In the genomic region with DNA sequence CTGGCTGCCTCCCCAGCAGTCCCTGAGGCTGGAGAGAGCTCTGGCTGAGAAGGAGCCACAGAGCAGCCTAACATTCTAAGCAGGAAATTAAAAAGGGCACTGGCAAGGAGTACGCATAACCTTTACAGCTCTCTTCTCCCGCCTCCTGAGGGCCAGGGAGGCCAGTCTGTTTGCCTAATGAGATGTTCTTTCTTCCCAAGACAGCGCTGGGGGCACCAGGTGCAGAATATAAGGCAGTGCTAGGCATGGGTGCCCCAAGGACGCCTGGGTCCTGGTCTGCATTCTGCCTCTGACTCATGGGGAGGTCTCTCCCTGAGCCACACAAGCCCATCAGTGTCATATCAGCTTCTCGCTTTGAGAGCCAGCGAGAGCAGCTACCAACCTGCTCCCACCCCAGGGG, we compare ENCODE assay signal across 12 mouse cellular contexts. TPM values are rescaled to one million over a fixed set of nuclear protein-coding genes. Genes with fewer than 3 reads are reported as not detected.
DNase-seq lines count a peak whose midpoint lies in the region; ATAC-seq lines count a peak whose summit lies in the region.
"Had no signal": no experiment of that assay in that cellular context is flagged by ENCODE, and none has a peak within 500 bp of the region (broad histone marks: within the 10 kb centered on the region; RNA-seq: fewer than 3 reads in every experiment).

No protein-coding gene starts in this region.

- no peak overlapping the region; the same call in 1 of the 2 replicates for H3K4me2 ChIP-seq in liver, embryonic 13.5 days
- no peak overlapping the region for H3K4me2 ChIP-seq in liver, embryonic 11.5 days
- H3K4me2 ChIP-seq in hindbrain, embryonic 13.5 days, result no peak overlapping the region
- H3K4me2 ChIP-seq in midbrain, embryonic 14.5 days (ENCODE audit: low read length), result peak overlapping the region; percentile 25; the same call in 1 of the 2 replicates
- H3K4me2 ChIP-seq: stomach, embryonic 15.5 days had no signal

- 0 out of 2 replicates have a peak overlapping the region, but pooled peaks have one; percentile 23 for H3K9ac ChIP-seq in liver, embryonic 13.5 days
- no peak overlapping the region for H3K9ac ChIP-seq in liver, embryonic 11.5 days (ENCODE audit: low read depth, low read length)
- H3K9ac ChIP-seq in hindbrain, embryonic 13.5 days, result peak overlapping the region; percentile 15; the same call in 1 of the 2 replicates
- no peak overlapping the region; the same call in 1 of the 2 replicates for H3K9ac ChIP-seq in midbrain, embryonic 14.5 days (replicated peaks; ENCODE audit: low read length)
- H3K9ac ChIP-seq: stomach, embryonic 15.5 days had no signal

- no peaks in the 10 kb centered on the region for H3K9me3 ChIP-seq in liver, embryonic 13.5 days (replicated peaks)
- H3K9me3 ChIP-seq in liver, embryonic 11.5 days (ENCODE audit: control insufficient read depth, low read length), result no peaks in the 10 kb centered on the region
- no peaks in the 10 kb centered on the region for H3K9me3 ChIP-seq in hindbrain, embryonic 13.5 days
- H3K9me3 ChIP-seq in midbrain, embryonic 14.5 days (ENCODE audit: control insufficient read depth, low read length), result no peaks in the 10 kb centered on the region
- H3K9me3 ChIP-seq: stomach, embryonic 15.5 days had no signal

- H3K36me3 ChIP-seq in liver, embryonic 13.5 days, result peaks cover 45% of the 10 kb centered on the region
- peaks cover 3% of the 10 kb centered on the region; the same call in 1 of the 2 replicates for H3K36me3 ChIP-seq in liver, embryonic 11.5 days (ENCODE audit: control insufficient read depth, insufficient read depth, low read length)
- no peaks in the 10 kb centered on the region for H3K36me3 ChIP-seq in hindbrain, embryonic 13.5 days
- no peaks in the 10 kb centered on the region for H3K36me3 ChIP-seq in midbrain, embryonic 14.5 days (ENCODE audit: control insufficient read depth, insufficient read depth, low read length)
- H3K36me3 ChIP-seq: stomach, embryonic 15.5 days had no signal

- 84% methylated on average over 6 of the region's 6 CpGs for WGBS in liver, embryonic 13.5 days (ENCODE audit: insufficient replicate concordance)
- 81% methylated on average over 6 of the region's 6 CpGs for WGBS in liver, embryonic 11.5 days
- 59% methylated on average over 6 of the region's 6 CpGs for WGBS in hindbrain, embryonic 13.5 days
- WGBS in midbrain, embryonic 14.5 days, result 60% methylated on average over 6 of the region's 6 CpGs

- H3K4me3 ChIP-seq in liver, embryonic 13.5 days (replicated peaks), result peak overlapping the region; percentile 6; the same call in 1 of the 2 replicates
- no peak overlapping the region for H3K4me3 ChIP-seq in liver, embryonic 11.5 days (ENCODE audit: low read depth, low read length)
- no peak overlapping the region for H3K4me3 ChIP-seq in hindbrain, embryonic 13.5 days
- H3K4me3 ChIP-seq in midbrain, embryonic 14.5 days (replicated peaks; ENCODE audit: low read depth, low read length), result no peak overlapping the region
- H3K4me3 ChIP-seq: stomach, embryonic 15.5 days had no signal

- ATAC-seq in liver, embryonic 13.5 days (ENCODE audit: low read depth), result no peak
- ATAC-seq in liver, embryonic 11.5 days (replicated peaks; ENCODE audit: low FRiP score), result no peak
- ATAC-seq in hindbrain, embryonic 13.5 days (ENCODE audit: low FRiP score), result no peak
- ATAC-seq in midbrain, embryonic 14.5 days (ENCODE audit: low FRiP score, low TSS enrichment), result no peak

- peaks cover 44% of the 10 kb centered on the region for H3K4me1 ChIP-seq in liver, embryonic 13.5 days (replicated peaks)
- H3K4me1 ChIP-seq in liver, embryonic 11.5 days (replicated peaks; ENCODE audit: control insufficient read depth, insufficient read depth, low read length), result peaks cover 6% of the 10 kb centered on the region; the same call in 1 of the 2 replicates
- peaks cover 25% of the 10 kb centered on the region for H3K4me1 ChIP-seq in hindbrain, embryonic 13.5 days (replicated peaks)
- peaks cover 13% of the 10 kb centered on the region; the same call in 1 of the 2 replicates for H3K4me1 ChIP-seq in midbrain, embryonic 14.5 days (ENCODE audit: control insufficient read depth, insufficient read depth, low read length)

- no peaks in the 10 kb centered on the region for H3K27me3 ChIP-seq in liver, embryonic 13.5 days
- no peaks in the 10 kb centered on the region for H3K27me3 ChIP-seq in liver, embryonic 11.5 days (replicated peaks; ENCODE audit: control insufficient read depth, insufficient read depth, low read length)
- H3K27me3 ChIP-seq in hindbrain, embryonic 13.5 days, result no peaks in the 10 kb centered on the region
- no peaks in the 10 kb centered on the region for H3K27me3 ChIP-seq in midbrain, embryonic 14.5 days (ENCODE audit: control insufficient read depth, insufficient read depth, low read length)
- H3K27me3 ChIP-seq: stomach, embryonic 15.5 days had no signal

- DNase-seq in heart, adult 11 months, result peak; percentile 70
- no peak for DNase-seq in heart, adult 18-20 months
- no peak for DNase-seq in liver, embryonic 13.5 days
- no peak for DNase-seq in liver, embryonic 11.5 days (ENCODE audit: low spot score)
- peak; percentile 4 for DNase-seq in midbrain, embryonic 14.5 days
- no peak for DNase-seq in gastrocnemius, postnatal 25 days
- DNase-seq: cerebellum, adult 9-10 months; heart, postnatal 4 days; kidney, adult 9 months; right cerebral cortex, postnatal 4 days had no signal

- H3K27ac ChIP-seq in liver, embryonic 13.5 days, result no peak overlapping the region
- no peak overlapping the region for H3K27ac ChIP-seq in liver, embryonic 11.5 days (ENCODE audit: low read depth, low read length)
- H3K27ac ChIP-seq in hindbrain, embryonic 13.5 days, result peak overlapping the region; percentile 48; the same call in 1 of the 2 replicates
- H3K27ac ChIP-seq in midbrain, embryonic 14.5 days (replicated peaks; ENCODE audit: low read depth, low read length), result peak overlapping the region; percentile 41; the same call in 1 of the 2 replicates
- H3K27ac ChIP-seq: stomach, embryonic 15.5 days had no signal

RNA-seq across cellular contexts. Expression of gene Kif18b, which starts 3.4 kb away (rescaled TPM):
- under 1 TPM in 1 of 2 experiments, not detected in 1; 0.25 TPM for total RNA-seq in heart, adult 18-20 months (2021)
- 9.0 and 9.3 TPM in 2 replicates for polyA plus RNA-seq in liver, embryonic 13.5 days (2015; fragmentation: Nextera tagmentation; extraction: Ambion mirVana)
- polyA plus RNA-seq in liver, embryonic 11.5 days (2014; fragmentation: Nextera tagmentation; extraction: Ambion mirVana), result 10.3 TPM in 2 replicates
- 2.4 and 2.6 TPM in 2 replicates for polyA plus RNA-seq in hindbrain, embryonic 13.5 days (2015; fragmentation: Nextera tagmentation; extraction: Ambion mirVana)
- 1.9 TPM in 2 replicates for polyA plus RNA-seq in midbrain, embryonic 14.5 days (2014; fragmentation: Nextera tagmentation; extraction: Ambion mirVana)
- total RNA-seq in gastrocnemius, postnatal 25 days (2021), result under 1 TPM; 0.26 to 0.67 TPM

RNA-seq across cellular contexts. Expression of gene Gfap, which starts 20.8 kb away (rescaled TPM):
- under 1 TPM; 0.10 to 0.15 TPM for total RNA-seq in heart, adult 18-20 months (2021)
- 7.2 and 7.7 TPM in 2 replicates for polyA plus RNA-seq in liver, embryonic 13.5 days (2015; fragmentation: Nextera tagmentation; extraction: Ambion mirVana)
- 2.4 and 2.8 TPM in 2 replicates for polyA plus RNA-seq in liver, embryonic 11.5 days (2014; fragmentation: Nextera tagmentation; extraction: Ambion mirVana)
- 0.12 and 0.18 TPM in 2 replicates for polyA plus RNA-seq in hindbrain, embryonic 13.5 days (2015; fragmentation: Nextera tagmentation; extraction: Ambion mirVana)
- 0.26 TPM in 1 of 2 replicates, not detected in the other for polyA plus RNA-seq in midbrain, embryonic 14.5 days (2014; fragmentation: Nextera tagmentation; extraction: Ambion mirVana)
- not detected for total RNA-seq in gastrocnemius, postnatal 25 days (2021)

RNA-seq across cellular contexts. Expression of gene C1ql1, which starts 25.0 kb away (rescaled TPM):
- not detected for total RNA-seq in heart, adult 18-20 months (2021)
- polyA plus RNA-seq in liver, embryonic 13.5 days (2015; fragmentation: Nextera tagmentation; extraction: Ambion mirVana), result 0.07 and 0.10 TPM in 2 replicates
- 0.78 and 1.1 TPM in 2 replicates for polyA plus RNA-seq in liver, embryonic 11.5 days (2014; fragmentation: Nextera tagmentation; extraction: Ambion mirVana)
- polyA plus RNA-seq in hindbrain, embryonic 13.5 days (2015; fragmentation: Nextera tagmentation; extraction: Ambion mirVana), result 5.2 and 5.7 TPM in 2 replicates
- 14.3 and 18.8 TPM in 2 replicates for polyA plus RNA-seq in midbrain, embryonic 14.5 days (2014; fragmentation: Nextera tagmentation; extraction: Ambion mirVana)
- under 1 TPM in 1 of 2 experiments, not detected in 1; 0.18 TPM for total RNA-seq in gastrocnemius, postnatal 25 days (2021)

RNA-seq across cellular contexts. Expression of gene Fam187a, which starts 36.5 kb away (rescaled TPM):
- total RNA-seq in heart, adult 18-20 months (2021), result not detected
- polyA plus RNA-seq in liver, embryonic 13.5 days (2015; fragmentation: Nextera tagmentation; extraction: Ambion mirVana), result 0.06 TPM in 1 of 2 replicates, not detected in the other
- polyA plus RNA-seq in liver, embryonic 11.5 days (2014; fragmentation: Nextera tagmentation; extraction: Ambion mirVana), result not detected in 2 replicates
- polyA plus RNA-seq in hindbrain, embryonic 13.5 days (2015; fragmentation: Nextera tagmentation; extraction: Ambion mirVana), result not detected in 2 replicates
- polyA plus RNA-seq in midbrain, embryonic 14.5 days (2014; fragmentation: Nextera tagmentation; extraction: Ambion mirVana), result not detected in 2 replicates
- total RNA-seq in gastrocnemius, postnatal 25 days (2021), result not detected
- total RNA-seq: heart, postnatal 4 days had no signal
- polyA plus RNA-seq: stomach, embryonic 15.5 days had no signal

RNA-seq across cellular contexts. Expression of gene Ccdc103, which starts 40.5 kb away (rescaled TPM):
- not detected for total RNA-seq in heart, adult 18-20 months (2021)
- polyA plus RNA-seq in liver, embryonic 13.5 days (2015; fragmentation: Nextera tagmentation; extraction: Ambion mirVana), result 0.91 and 1.4 TPM in 2 replicates
- 0.78 and 1.1 TPM in 2 replicates for polyA plus RNA-seq in liver, embryonic 11.5 days (2014; fragmentation: Nextera tagmentation; extraction: Ambion mirVana)
- 2.0 TPM in 2 replicates for polyA plus RNA-seq in hindbrain, embryonic 13.5 days (2015; fragmentation: Nextera tagmentation; extraction: Ambion mirVana)
- polyA plus RNA-seq in midbrain, embryonic 14.5 days (2014; fragmentation: Nextera tagmentation; extraction: Ambion mirVana), result 2.1 and 2.4 TPM in 2 replicates
- not detected for total RNA-seq in gastrocnemius, postnatal 25 days (2021)

Comparison
In these comparisons a context has a peak if more than half of its experiments do, and no peak if none do; other contexts are left out.
1. DNase-seq: peak in heart, adult 11 months (single experiment) and midbrain, embryonic 14.5 days (single experiment); none in heart, adult 18-20 months (0 of 2), liver, embryonic 13.5 days (single experiment), liver, embryonic 11.5 days (single experiment) and gastrocnemius, postnatal 25 days (single experiment).
2. H3K9ac ChIP-seq: peak in liver, embryonic 13.5 days (single experiment) and hindbrain, embryonic 13.5 days (single experiment); none in liver, embryonic 11.5 days (single experiment) and midbrain, embryonic 14.5 days (single experiment).
3. H3K27ac ChIP-seq: peak in hindbrain, embryonic 13.5 days (single experiment) and midbrain, embryonic 14.5 days (single experiment); none in liver, embryonic 13.5 days (single experiment) and liver, embryonic 11.5 days (single experiment).